Mouse (Mus musculus) C2C12 (cell line): ENCODE results near the gene Ntrk2. TPM values are rescaled to one million over a fixed set of nuclear protein-coding genes. Genes with fewer than 3 reads are reported as not detected.

Experiments used
- H3K27me3 ChIP-seq: one replicate; pipeline ENCODE4 v1.6.1; 2011; ENCODE audit not compliant: control insufficient read depth, insufficient read depth, insufficient read length
- H3K36me3 ChIP-seq: one replicate; pipeline ENCODE4 v1.6.1; 2011; ENCODE audit not compliant: control insufficient read depth, insufficient read depth
- H3K4me3 ChIP-seq: one replicate; pipeline ENCODE4 v1.5.1; 2011; ENCODE audit warnings: mild to moderate bottlenecking, control low read depth; ENCODE audit not compliant: poor library complexity, insufficient read depth, severe bottlenecking
- H3K79me2 ChIP-seq: one replicate; pipeline ENCODE4 v1.6.1; 2011; ENCODE audit not compliant: control insufficient read depth, insufficient read depth
- H3K79me3 ChIP-seq: one replicate; pipeline ENCODE4 v1.6.1; 2011; ENCODE audit warnings: low read depth, control low read depth
- H3ac ChIP-seq: one replicate; pipeline ENCODE3; 2011; ENCODE audit warnings: low read depth; ENCODE audit not compliant: control insufficient read depth, insufficient read length
- CEBPB ChIP-seq: IDR thresholded peaks from one replicate; pipeline ENCODE4 v1.6.1; 2011; ENCODE audit warnings: low read depth, mild to moderate bottlenecking, control low read depth, moderate library complexity
- CTCF ChIP-seq: IDR thresholded peaks from one replicate; pipeline ENCODE4 v1.5.1; 2011; ENCODE audit not compliant: control insufficient read depth, insufficient read depth, insufficient read length
- FOSL1 ChIP-seq: IDR thresholded peaks from one replicate; pipeline ENCODE4 v1.8.0; 2011; ENCODE audit warnings: mild to moderate bottlenecking, low read length; ENCODE audit not compliant: poor library complexity, insufficient read depth, severe bottlenecking
- MAX ChIP-seq: IDR thresholded peaks from one replicate; pipeline ENCODE4 v1.6.1; 2011; ENCODE audit warnings: mild to moderate bottlenecking, control low read depth
- MYOD1 ChIP-seq: IDR thresholded peaks from one replicate; pipeline ENCODE4 v1.6.1; 2011; ENCODE audit warnings: low read depth; ENCODE audit not compliant: control insufficient read depth, insufficient read length
- MYOG ChIP-seq: IDR thresholded peaks from one replicate; pipeline ENCODE4 v1.6.1; 2011; ENCODE audit not compliant: control insufficient read depth, insufficient read length; ENCODE audit errors: extremely low read depth
- USF1 ChIP-seq: IDR thresholded peaks from one replicate; pipeline ENCODE4 v1.6.1; 2011; ENCODE audit warnings: low read depth, mild to moderate bottlenecking, control low read depth, moderate library complexity
- polyA plus RNA-seq: library from polyadenylated mRNA; unstranded; fragments of >200 nt; fragmentation: generic; extraction: Trizol; gene quantifications from one replicate; pipeline ENCODE4 v1.2.1, GENCODE M21; 2012; ENCODE audit warnings: missing spikeins

Ntrk2 gene
- polyA plus RNA-seq, 1 experiment: not detected

GRCm38 (mm10) chr13:58896254-58896910 lies 90.0 kb downstream of the Ntrk2 start:
- no peak overlapping the region for H3ac ChIP-seq
- no peak overlapping the region for H3K4me3 ChIP-seq
- H3K79me2 ChIP-seq: no peaks in the 10 kb centered on the region
- H3K36me3 ChIP-seq: no peaks in the 10 kb centered on the region
- no peaks in the 10 kb centered on the region for H3K27me3 ChIP-seq
- no peak for TF ChIP-seq FOSL1
- no peaks in the 10 kb centered on the region for H3K79me3 ChIP-seq

DNA sequence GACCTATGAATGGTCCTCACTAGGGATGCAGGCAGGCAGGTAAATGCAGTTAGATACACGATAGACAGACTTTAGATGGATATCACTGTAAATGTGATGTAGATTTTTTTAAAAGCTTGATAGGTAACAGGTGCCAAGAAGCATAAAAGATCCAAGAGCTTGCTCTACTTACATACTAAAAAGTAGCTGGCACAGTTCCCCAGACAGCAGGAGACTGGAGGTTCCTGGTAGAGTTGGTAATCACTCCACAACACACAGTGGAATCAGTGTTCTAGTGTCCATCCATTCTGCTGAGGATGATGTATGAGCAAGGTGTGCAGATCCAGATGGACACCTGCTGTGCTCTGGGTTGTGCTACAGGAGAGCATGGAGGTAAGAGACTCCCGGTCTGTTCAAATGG lies 93.0 kb downstream of the Ntrk2 start:
- H3K79me2 ChIP-seq: no peaks in the 10 kb centered on the region
- no peak overlapping the region for H3ac ChIP-seq
- TF ChIP-seq FOSL1: no peak
- no peak for TF ChIP-seq MAX
- no peak for TF ChIP-seq MYOD1
- no peak for TF ChIP-seq MYOG
- TF ChIP-seq CTCF: no peak
- TF ChIP-seq CEBPB: no peak
- TF ChIP-seq USF1: no peak
- no peaks in the 10 kb centered on the region for H3K36me3 ChIP-seq
- no peaks in the 10 kb centered on the region for H3K79me3 ChIP-seq
- no peaks in the 10 kb centered on the region for H3K27me3 ChIP-seq
- H3K4me3 ChIP-seq: no peak overlapping the region

DNA sequence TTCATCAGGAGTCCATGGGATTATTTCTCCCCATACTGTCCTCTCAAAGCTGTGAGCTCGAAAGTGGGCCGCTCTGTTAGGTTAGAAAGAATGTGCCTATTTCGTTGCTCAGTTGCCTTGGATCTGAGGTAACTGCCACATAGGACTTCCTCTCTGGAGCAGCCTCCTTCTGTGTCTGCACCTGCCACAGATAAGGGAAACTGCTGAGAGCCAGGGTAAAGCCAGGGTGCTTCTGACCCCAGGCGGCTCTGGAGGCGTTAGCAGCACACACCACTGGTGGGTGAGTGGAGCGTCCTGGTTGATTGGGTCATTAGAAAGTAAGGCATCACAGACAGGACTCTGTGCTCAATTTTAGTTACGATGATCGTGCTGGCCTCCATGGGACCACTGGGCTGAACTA lies 95.9 kb downstream of the Ntrk2 start:
- H3K4me3 ChIP-seq: no peak overlapping the region
- H3K36me3 ChIP-seq: no peaks in the 10 kb centered on the region
- H3K79me2 ChIP-seq: no peaks in the 10 kb centered on the region
- TF ChIP-seq CTCF (no peak), CEBPB (no peak), FOSL1 (no peak), MYOD1 (no peak), MYOG (no peak), MAX (no peak), USF1 (no peak)
- no peaks in the 10 kb centered on the region for H3K27me3 ChIP-seq
- no peak overlapping the region for H3ac ChIP-seq
- H3K79me3 ChIP-seq: no peaks in the 10 kb centered on the region

DNA sequence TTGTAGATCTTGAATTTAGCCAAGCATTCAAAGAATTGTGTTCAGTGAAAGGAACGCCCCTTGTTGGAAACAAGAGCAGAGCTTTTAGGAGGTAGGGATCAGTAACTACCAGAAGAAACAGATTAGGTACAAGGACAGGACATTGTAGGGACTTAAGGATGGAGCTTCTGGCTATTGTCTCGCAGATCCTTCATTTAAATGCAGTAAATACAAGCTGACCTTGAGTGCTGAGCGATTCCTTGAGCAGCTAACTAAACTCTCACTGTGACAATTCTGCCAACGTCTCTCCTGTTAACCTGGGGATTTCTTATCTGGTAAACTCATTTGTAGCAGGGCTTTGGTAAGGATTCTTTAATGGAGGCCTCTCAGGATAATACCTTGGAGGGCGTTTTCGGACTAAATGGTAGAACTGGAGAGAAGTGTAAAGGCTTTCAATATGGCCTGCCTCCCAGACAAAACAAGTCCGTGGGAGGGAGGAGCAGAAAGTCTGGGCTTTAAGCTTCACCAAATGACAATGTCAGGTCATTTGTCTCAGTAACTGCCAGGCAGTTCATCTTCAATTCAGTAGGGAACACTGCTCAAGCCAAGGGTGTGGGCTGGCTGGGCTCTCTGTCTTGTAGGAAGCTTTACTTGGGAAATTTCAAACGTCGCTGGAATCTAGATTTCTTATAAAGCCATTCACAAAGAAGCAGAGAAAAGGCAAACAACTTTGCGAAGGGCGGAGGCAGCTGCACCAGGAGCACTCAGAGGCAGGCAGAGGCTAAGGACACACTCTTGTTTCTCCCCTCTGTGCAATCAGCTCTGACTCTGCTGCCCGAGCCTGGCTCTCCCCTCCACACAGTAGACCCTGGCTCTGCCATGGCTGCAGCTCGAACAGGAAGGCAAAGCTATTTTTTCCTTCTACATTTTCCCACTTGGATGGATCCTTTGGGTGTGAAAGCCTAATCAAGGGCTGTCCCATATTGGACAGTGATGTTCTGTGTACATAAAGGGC lies 98.7 kb downstream of the Ntrk2 start:
- no peak overlapping the region for H3ac ChIP-seq
- H3K79me3 ChIP-seq: no peaks in the 10 kb centered on the region
- no peaks in the 10 kb centered on the region for H3K36me3 ChIP-seq
- no peaks in the 10 kb centered on the region for H3K27me3 ChIP-seq
- H3K79me2 ChIP-seq: no peaks in the 10 kb centered on the region
- no peak for TF ChIP-seq MAX
- TF ChIP-seq MYOD1: no peak
- TF ChIP-seq MYOG: no peak
- TF ChIP-seq CTCF: no peak
- TF ChIP-seq USF1: no peak
- no peak for TF ChIP-seq CEBPB
- TF ChIP-seq FOSL1: no peak
- H3K4me3 ChIP-seq: no peak overlapping the region

- H3K36me3 ChIP-seq: no peaks in the 10 kb centered on the region
- H3K79me2 ChIP-seq: no peaks in the 10 kb centered on the region
- H3K4me3 ChIP-seq: no peak overlapping the region
- H3ac ChIP-seq: no peak overlapping the region
- H3K27me3 ChIP-seq: no peaks in the 10 kb centered on the region
- no peaks in the 10 kb centered on the region for H3K79me3 ChIP-seq
- no peak for TF ChIP-seq CEBPB
- no peak for TF ChIP-seq MYOG
- TF ChIP-seq FOSL1: no peak
- no peak for TF ChIP-seq MYOD1
- no peak for TF ChIP-seq MAX
- TF ChIP-seq CTCF: no peak
- TF ChIP-seq USF1: no peak
Measured at GRCm38 (mm10) chr13:58911936-58912335, 105.6 kb downstream of the Ntrk2 start.
